Mouse (Mus musculus): ENCODE data around the gene Msln. TPM values are rescaled to one million over a fixed set of nuclear protein-coding genes. Genes with fewer than 3 reads are reported as not detected.

The Msln gene
- total and polyA plus RNA-seq, 3 experiments, result not detected

Other genes with a start within 250 kb of the Msln start
- not detected in 2 replicates for gene Sox8, start 183.7 kb downstream of the Msln start, total RNA-seq (2012; rRNA removed)
- gene Sox8, start 183.7 kb downstream of the Msln start, polyA plus RNA-seq (2012; ENCODE audit: insufficient read depth in 1 of 2, insufficient read length in 2 of 2, low read depth in 1 of 2, low replicate concordance in 2 of 2, missing spikeins in 1 of 2), result not detected
- gene Lmf1, start 175.3 kb downstream of the Msln start, total RNA-seq (2012; rRNA removed), result 14.0 and 16.0 TPM in 2 replicates
- gene Lmf1, start 175.3 kb downstream of the Msln start, polyA plus RNA-seq (2012; ENCODE audit: insufficient read depth in 1 of 2, insufficient read length in 2 of 2, low read depth in 1 of 2, low replicate concordance in 2 of 2, missing spikeins in 1 of 2), result 10 to 100 TPM in 1 of 2 experiments, not detected in 1; 30.5 TPM
- gene Gng13, start 37.2 kb downstream of the Msln start, total RNA-seq (2012; rRNA removed), result 3.1 and 3.9 TPM in 2 replicates
- gene Gng13, start 37.2 kb downstream of the Msln start, polyA plus RNA-seq (2012; ENCODE audit: insufficient read depth in 1 of 2, insufficient read length in 2 of 2, low read depth in 1 of 2, low replicate concordance in 2 of 2, missing spikeins in 1 of 2), result under 1 TPM in 1 of 2 experiments, not detected in 1; 0.13 TPM
- 29.9 and 35.5 TPM in 2 replicates for gene Chtf18, start 27.0 kb downstream of the Msln start, total RNA-seq (2012; rRNA removed)
- 10 to 100 TPM in 1 of 2 experiments, not detected in 1; 71.1 TPM for gene Chtf18, start 27.0 kb downstream of the Msln start, polyA plus RNA-seq (2012; ENCODE audit: insufficient read depth in 1 of 2, insufficient read length in 2 of 2, low read depth in 1 of 2, low replicate concordance in 2 of 2, missing spikeins in 1 of 2)
- 7.3 and 8.2 TPM in 2 replicates for gene Rpusd1, start 26.7 kb downstream of the Msln start, total RNA-seq (2012; rRNA removed)
- gene Rpusd1, start 26.7 kb downstream of the Msln start, polyA plus RNA-seq (2012; ENCODE audit: insufficient read depth in 1 of 2, insufficient read length in 2 of 2, low read depth in 1 of 2, low replicate concordance in 2 of 2, missing spikeins in 1 of 2), result 10 to 100 TPM in 1 of 2 experiments, not detected in 1; 23.9 TPM
- 0.08 TPM in 1 of 2 replicates, not detected in the other for gene Mslnl, start 18.3 kb downstream of the Msln start, total RNA-seq (2012; rRNA removed)
- gene Mslnl, start 18.3 kb downstream of the Msln start, polyA plus RNA-seq (2012; ENCODE audit: insufficient read depth in 1 of 2, insufficient read length in 2 of 2, low read depth in 1 of 2, low replicate concordance in 2 of 2, missing spikeins in 1 of 2), result under 1 TPM in 1 of 2 experiments, not detected in 1; 0.08 TPM
- gene Narfl, start 19.4 kb upstream of the Msln start, total RNA-seq (2012; rRNA removed), result 26.9 and 34.3 TPM in 2 replicates
- 10 to 100 TPM in 1 of 2 experiments, not detected in 1; 30.6 TPM for gene Narfl, start 19.4 kb upstream of the Msln start, polyA plus RNA-seq (2012; ENCODE audit: insufficient read depth in 1 of 2, insufficient read length in 2 of 2, low read depth in 1 of 2, low replicate concordance in 2 of 2, missing spikeins in 1 of 2)
- gene Haghl, start 31.3 kb upstream of the Msln start, total RNA-seq (2012; rRNA removed), result 10.7 and 12.6 TPM in 2 replicates
- 10 to 100 TPM in 1 of 2 experiments, not detected in 1; 13.2 TPM for gene Haghl, start 31.3 kb upstream of the Msln start, polyA plus RNA-seq (2012; ENCODE audit: insufficient read depth in 1 of 2, insufficient read length in 2 of 2, low read depth in 1 of 2, low replicate concordance in 2 of 2, missing spikeins in 1 of 2)
- 0.08 TPM in 1 of 2 replicates, not detected in the other for gene Ccdc78, start 32.2 kb upstream of the Msln start, total RNA-seq (2012; rRNA removed)
- gene Ccdc78, start 32.2 kb upstream of the Msln start, polyA plus RNA-seq (2012; ENCODE audit: insufficient read depth in 1 of 2, insufficient read length in 2 of 2, low read depth in 1 of 2, low replicate concordance in 2 of 2, missing spikeins in 1 of 2), result under 1 TPM in 1 of 2 experiments, not detected in 1; 0.85 TPM
- 35.3 and 39.0 TPM in 2 replicates for gene Fam173a, start 38.5 kb upstream of the Msln start, total RNA-seq (2012; rRNA removed)
- 10 to 100 TPM in 1 of 2 experiments, not detected in 1; 36.6 TPM for gene Fam173a, start 38.5 kb upstream of the Msln start, polyA plus RNA-seq (2012; ENCODE audit: insufficient read depth in 1 of 2, insufficient read length in 2 of 2, low read depth in 1 of 2, low replicate concordance in 2 of 2, missing spikeins in 1 of 2)
- 0.92 TPM in 1 of 2 replicates, not detected in the other for gene AC134908.4, start 41.3 kb upstream of the Msln start, total RNA-seq (2012; rRNA removed)
- gene AC134908.4, start 41.3 kb upstream of the Msln start, polyA plus RNA-seq (2012; ENCODE audit: insufficient read depth in 1 of 2, insufficient read length in 2 of 2, low read depth in 1 of 2, low replicate concordance in 2 of 2, missing spikeins in 1 of 2), result not detected
- 95.7 and 104 TPM in 2 replicates for gene Metrn, start 42.8 kb upstream of the Msln start, total RNA-seq (2012; rRNA removed)
- gene Metrn, start 42.8 kb upstream of the Msln start, polyA plus RNA-seq (2012; ENCODE audit: insufficient read depth in 1 of 2, insufficient read length in 2 of 2, low read depth in 1 of 2, low replicate concordance in 2 of 2, missing spikeins in 1 of 2), result 100 to 1,000 TPM in 1 of 2 experiments, not detected in 1; 116 TPM
- not detected in 2 replicates for gene Fbxl16, start 54.7 kb upstream of the Msln start, total RNA-seq (2012; rRNA removed)
- gene Fbxl16, start 54.7 kb upstream of the Msln start, polyA plus RNA-seq (2012; ENCODE audit: insufficient read depth in 1 of 2, insufficient read length in 2 of 2, low read depth in 1 of 2, low replicate concordance in 2 of 2, missing spikeins in 1 of 2), result under 1 TPM in 1 of 2 experiments, not detected in 1; 0.11 TPM
- gene Wdr24, start 69.2 kb upstream of the Msln start, total RNA-seq (2012; rRNA removed), result 29.4 and 38.8 TPM in 2 replicates
- gene Wdr24, start 69.2 kb upstream of the Msln start, polyA plus RNA-seq (2012; ENCODE audit: insufficient read depth in 1 of 2, insufficient read length in 2 of 2, low read depth in 1 of 2, low replicate concordance in 2 of 2, missing spikeins in 1 of 2), result 10 to 100 TPM in 1 of 2 experiments, not detected in 1; 35.0 TPM
- 12.9 and 13.1 TPM in 2 replicates for gene Jmjd8, start 74.5 kb upstream of the Msln start, total RNA-seq (2012; rRNA removed)
- 10 to 100 TPM in 1 of 2 experiments, not detected in 1; 23.9 TPM for gene Jmjd8, start 74.5 kb upstream of the Msln start, polyA plus RNA-seq (2012; ENCODE audit: insufficient read depth in 1 of 2, insufficient read length in 2 of 2, low read depth in 1 of 2, low replicate concordance in 2 of 2, missing spikeins in 1 of 2)
- gene Stub1, start 79.0 kb upstream of the Msln start, total RNA-seq (2012; rRNA removed), result 74.0 and 75.0 TPM in 2 replicates
- 10 to 100 TPM in 1 of 2 experiments, not detected in 1; 99.7 TPM for gene Stub1, start 79.0 kb upstream of the Msln start, polyA plus RNA-seq (2012; ENCODE audit: insufficient read depth in 1 of 2, insufficient read length in 2 of 2, low read depth in 1 of 2, low replicate concordance in 2 of 2, missing spikeins in 1 of 2)
- gene Rhbdl1, start 82.9 kb upstream of the Msln start, total RNA-seq (2012; rRNA removed), result 1.4 TPM in 2 replicates
- 1 to 10 TPM in 1 of 2 experiments, not detected in 1; 4.0 TPM for gene Rhbdl1, start 82.9 kb upstream of the Msln start, polyA plus RNA-seq (2012; ENCODE audit: insufficient read depth in 1 of 2, insufficient read length in 2 of 2, low read depth in 1 of 2, low replicate concordance in 2 of 2, missing spikeins in 1 of 2)
- 2.8 and 4.9 TPM in 2 replicates for gene Gm20683, start 87.4 kb upstream of the Msln start, total RNA-seq (2012; rRNA removed)
- 1 to 10 TPM in 1 of 2 experiments, not detected in 1; 6.8 TPM for gene Gm20683, start 87.4 kb upstream of the Msln start, polyA plus RNA-seq (2012; ENCODE audit: insufficient read depth in 1 of 2, insufficient read length in 2 of 2, low read depth in 1 of 2, low replicate concordance in 2 of 2, missing spikeins in 1 of 2)
- 24.9 and 29.1 TPM in 2 replicates for gene Rhot2, start 90.5 kb upstream of the Msln start, total RNA-seq (2012; rRNA removed)
- gene Rhot2, start 90.5 kb upstream of the Msln start, polyA plus RNA-seq (2012; ENCODE audit: insufficient read depth in 1 of 2, insufficient read length in 2 of 2, low read depth in 1 of 2, low replicate concordance in 2 of 2, missing spikeins in 1 of 2), result 10 to 100 TPM in 1 of 2 experiments, not detected in 1; 54.5 TPM
- gene Wdr90, start 107.1 kb upstream of the Msln start, total RNA-seq (2012; rRNA removed), result 22.5 and 23.7 TPM in 2 replicates
- 10 to 100 TPM in 1 of 2 experiments, not detected in 1; 44.5 TPM for gene Wdr90, start 107.1 kb upstream of the Msln start, polyA plus RNA-seq (2012; ENCODE audit: insufficient read depth in 1 of 2, insufficient read length in 2 of 2, low read depth in 1 of 2, low replicate concordance in 2 of 2, missing spikeins in 1 of 2)
- 73.9 and 88.9 TPM in 2 replicates for gene Mcrip2, start 114.4 kb upstream of the Msln start, total RNA-seq (2012; rRNA removed)
- 100 to 1,000 TPM; 107 to 281 TPM for gene Mcrip2, start 114.4 kb upstream of the Msln start, polyA plus RNA-seq (2012; ENCODE audit: insufficient read depth in 1 of 2, insufficient read length in 2 of 2, low read depth in 1 of 2, low replicate concordance in 2 of 2, missing spikeins in 1 of 2)
- gene Mettl26, start 120.7 kb upstream of the Msln start, total RNA-seq (2012; rRNA removed), result 31.7 and 33.6 TPM in 2 replicates
- gene Mettl26, start 120.7 kb upstream of the Msln start, polyA plus RNA-seq (2012; ENCODE audit: insufficient read depth in 1 of 2, insufficient read length in 2 of 2, low read depth in 1 of 2, low replicate concordance in 2 of 2, missing spikeins in 1 of 2), result 10 to 100 TPM in 1 of 2 experiments, not detected in 1; 50.6 TPM
- gene Wfikkn1, start 126.5 kb upstream of the Msln start, total RNA-seq (2012; rRNA removed), result 0.13 and 0.19 TPM in 2 replicates
- gene Wfikkn1, start 126.5 kb upstream of the Msln start, polyA plus RNA-seq (2012; ENCODE audit: insufficient read depth in 1 of 2, insufficient read length in 2 of 2, low read depth in 1 of 2, low replicate concordance in 2 of 2, missing spikeins in 1 of 2), result under 1 TPM in 1 of 2 experiments, not detected in 1; 0.53 TPM
- gene Rab40c, start 165.3 kb upstream of the Msln start, total RNA-seq (2012; rRNA removed), result 3.7 and 4.8 TPM in 2 replicates
- 10 to 100 TPM in 1 of 2 experiments, not detected in 1; 23.2 TPM for gene Rab40c, start 165.3 kb upstream of the Msln start, polyA plus RNA-seq (2012; ENCODE audit: insufficient read depth in 1 of 2, insufficient read length in 2 of 2, low read depth in 1 of 2, low replicate concordance in 2 of 2, missing spikeins in 1 of 2)
- 50.7 and 67.8 TPM in 2 replicates for gene Pigq, start 190.6 kb upstream of the Msln start, total RNA-seq (2012; rRNA removed)
- gene Pigq, start 190.6 kb upstream of the Msln start, polyA plus RNA-seq (2012; ENCODE audit: insufficient read depth in 1 of 2, insufficient read length in 2 of 2, low read depth in 1 of 2, low replicate concordance in 2 of 2, missing spikeins in 1 of 2), result 100 to 1,000 TPM; 193 to 825 TPM
- 0.16 and 0.23 TPM in 2 replicates for gene Nhlrc4, start 190.6 kb upstream of the Msln start, total RNA-seq (2012; rRNA removed)
- gene Nhlrc4, start 190.6 kb upstream of the Msln start, polyA plus RNA-seq (2012; ENCODE audit: insufficient read depth in 1 of 2, insufficient read length in 2 of 2, low read depth in 1 of 2, low replicate concordance in 2 of 2, missing spikeins in 1 of 2), result under 1 TPM in 1 of 2 experiments, not detected in 1; 0.19 TPM
- gene A930017K11Rik, start 198.2 kb upstream of the Msln start, total RNA-seq (2012; rRNA removed), result not detected in 2 replicates
- gene A930017K11Rik, start 198.2 kb upstream of the Msln start, polyA plus RNA-seq (2012; ENCODE audit: insufficient read depth in 1 of 2, insufficient read length in 2 of 2, low read depth in 1 of 2, low replicate concordance in 2 of 2, missing spikeins in 1 of 2), result not detected
- gene Capn15, start 231.4 kb upstream of the Msln start, total RNA-seq (2012; rRNA removed), result 5.6 and 6.2 TPM in 2 replicates
- gene Capn15, start 231.4 kb upstream of the Msln start, polyA plus RNA-seq (2012; ENCODE audit: insufficient read depth in 1 of 2, insufficient read length in 2 of 2, low read depth in 1 of 2, low replicate concordance in 2 of 2, missing spikeins in 1 of 2), result 10 to 100 TPM in 1 of 2 experiments, not detected in 1; 16.2 TPM